Mouse (Mus musculus) stomach, embryonic 15.5 days (tissue): ENCODE results near the gene Srd5a1. TPM values are rescaled to one million over a fixed set of nuclear protein-coding genes. Genes with fewer than 3 reads are reported as not detected.

ENCODE experiments used
- ATAC-seq: fragments of 200-750 bp; cut with Nextera tagmentation; 2 replicates; pipeline ENCODE4 v1.8.0; 2017; ENCODE audit warnings: low read depth, moderate number of reproducible peaks, moderate TSS enrichment; ENCODE audit not compliant: insufficient read depth, low FRiP score
- H3K27ac ChIP-seq: fragments of 300-500 bp; sonication (generic); 2 replicates; pipeline ENCODE4 v1.5.1; 2015; ENCODE audit warnings: mild to moderate bottlenecking, inconsistent platforms
- H3K27me3 ChIP-seq: fragments of 300-500 bp; sonication (generic); replicated peaks from 2 replicates; pipeline ENCODE4 v1.6.1; 2015; ENCODE audit warnings: inconsistent platforms
- H3K36me3 ChIP-seq: fragments of 300-500 bp; sonication (generic); 2 replicates; pipeline ENCODE4 v1.6.1; 2015; ENCODE audit warnings: inconsistent platforms
- H3K4me1 ChIP-seq: fragments of 300-500 bp; sonication (generic); 2 replicates; pipeline ENCODE4 v1.6.1; 2015; ENCODE audit warnings: inconsistent platforms
- H3K4me2 ChIP-seq: fragments of 300-500 bp; sonication (generic); 2 replicates; pipeline ENCODE4 v1.6.1; 2015; ENCODE audit warnings: mild to moderate bottlenecking, inconsistent platforms
- H3K4me3 ChIP-seq: fragments of 300-500 bp; sonication (generic); replicated peaks from 2 replicates; pipeline ENCODE4 v1.5.1; 2015; ENCODE audit warnings: inconsistent platforms
- H3K9ac ChIP-seq: fragments of 300-500 bp; sonication (generic); 2 replicates; pipeline ENCODE4 v1.6.1; 2015; ENCODE audit warnings: inconsistent platforms
- H3K9me3 ChIP-seq: fragments of 300-500 bp; sonication (generic); 2 replicates; pipeline ENCODE4 v1.6.1; 2016; ENCODE audit warnings: inconsistent platforms
- WGBS: fragments of 180-500 bp; shearing (Covaris S2); methylation state at CpG from one replicate; pipeline ENCODE4 v1.1.7; 2015; 5-methylcytosine and 5-hydroxymethylcytosine counted together
- polyA plus RNA-seq: library from polyadenylated mRNA; unstranded; fragments of >200 nt; fragmentation: Nextera tagmentation; extraction: Ambion mirVana; gene quantifications from 2 replicates; pipeline ENCODE4 v1.2.1, GENCODE M21; 2015

Srd5a1 gene
- polyA plus RNA-seq, 1 experiment from 2014 or later: 28.3 TPM

DNA sequence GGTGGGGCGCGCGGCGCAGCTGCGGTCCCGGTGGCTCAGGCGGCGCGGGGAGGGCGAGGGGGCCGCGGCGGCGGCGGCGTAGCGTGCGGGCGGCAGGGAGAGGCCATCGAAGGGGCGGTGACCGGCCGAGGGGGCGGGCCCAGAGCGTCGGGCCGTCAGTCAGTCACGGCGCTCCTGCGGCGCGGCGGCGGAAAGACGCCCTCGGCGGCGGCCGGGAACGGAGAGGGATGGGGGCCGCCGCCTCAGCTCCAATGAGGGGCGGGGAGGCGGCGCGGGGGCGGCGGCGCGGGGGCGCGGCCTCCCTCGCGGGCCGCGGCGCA is 76.9 kb downstream of the Srd5a1 start, which contains the start of gene Tent4a:
TSS of gene Tent4a (minus strand) at position 284 of the 320 bp plus-strand sequence.
- Histone ChIP-seq H3K36me3 (no peaks in the 10 kb centered on the region), H3K4me2 (peak within 1 kb of the TSS; percentile 83), H3K4me1 (peaks cover 35% of the 10 kb centered on the region), H3K27ac (peak within 1 kb of the TSS; percentile 94), H3K9ac (peak within 1 kb of the TSS; percentile 85), H3K9me3 (no peaks in the 10 kb centered on the region), H3K4me3 (peak within 1 kb of the TSS; percentile 78), H3K27me3 (no peaks in the 10 kb centered on the region)
- 0% methylated on average over 11 of the region's 57 CpGs for WGBS
- ATAC-seq: peak; percentile 87

DNA sequence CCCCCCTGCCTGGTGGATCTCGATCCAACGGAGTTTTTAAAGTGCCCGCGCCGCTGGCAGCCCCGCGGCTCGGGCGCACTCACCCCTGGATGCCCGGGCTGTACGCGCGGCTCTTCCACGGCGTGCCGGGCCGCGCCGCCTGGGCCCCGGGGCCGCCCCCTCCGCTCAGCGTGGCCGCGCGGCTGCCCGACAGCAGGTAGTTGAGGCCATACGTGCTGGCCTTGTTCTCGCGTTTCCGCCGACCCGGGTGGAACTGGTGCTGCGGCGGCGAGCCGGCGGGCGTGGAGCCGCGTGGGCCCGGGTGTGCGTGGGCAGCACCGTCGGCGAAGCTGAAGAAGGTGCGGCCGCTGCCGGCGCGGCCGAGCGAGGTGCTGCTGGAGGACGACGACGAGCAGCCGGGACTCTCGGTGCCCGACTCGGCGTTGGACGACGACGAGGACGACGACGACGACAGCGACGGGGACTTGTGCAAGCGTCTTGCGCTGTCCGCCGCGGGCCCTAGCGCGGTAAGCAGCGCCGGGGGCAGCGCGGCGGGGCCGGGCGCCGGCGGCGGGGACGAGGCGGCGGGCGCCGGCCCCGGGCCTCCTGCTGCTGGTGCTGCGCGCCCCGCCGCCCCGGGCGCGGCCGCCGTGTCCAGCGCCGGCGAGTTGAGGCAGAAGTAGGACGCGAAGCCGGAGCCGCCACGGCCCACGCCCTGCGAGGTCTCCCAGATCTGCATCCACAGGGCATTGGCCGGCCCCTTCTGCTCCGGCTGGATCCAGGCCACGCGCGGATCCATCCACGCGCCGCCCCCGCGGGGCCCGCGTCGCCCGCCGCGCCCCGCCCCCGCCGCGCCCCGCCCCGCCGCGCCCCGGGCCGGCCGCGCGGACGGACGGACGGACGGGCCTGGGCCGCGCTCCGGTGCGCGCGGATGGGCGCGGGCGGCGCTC is 77.6 kb downstream of the Srd5a1 start, which contains the start of gene Nsun2:
TSS of gene Nsun2 (plus strand) at position 342 of the 929 bp plus-strand sequence.
- Histone ChIP-seq H3K27ac (peak within 1 kb of the TSS; percentile 93), H3K9me3 (no peaks in the 10 kb centered on the region), H3K4me1 (peaks cover 35% of the 10 kb centered on the region), H3K4me3 (peak within 1 kb of the TSS; percentile 78), H3K36me3 (no peaks in the 10 kb centered on the region), H3K27me3 (no peaks in the 10 kb centered on the region), H3K9ac (peak within 1 kb of the TSS; percentile 71), H3K4me2 (peak within 1 kb of the TSS; percentile 83)
- WGBS: under 1% methylated on average over 119 of the region's 155 CpGs
- ATAC-seq: no peak; the same call in 1 of the 2 replicates

DNA sequence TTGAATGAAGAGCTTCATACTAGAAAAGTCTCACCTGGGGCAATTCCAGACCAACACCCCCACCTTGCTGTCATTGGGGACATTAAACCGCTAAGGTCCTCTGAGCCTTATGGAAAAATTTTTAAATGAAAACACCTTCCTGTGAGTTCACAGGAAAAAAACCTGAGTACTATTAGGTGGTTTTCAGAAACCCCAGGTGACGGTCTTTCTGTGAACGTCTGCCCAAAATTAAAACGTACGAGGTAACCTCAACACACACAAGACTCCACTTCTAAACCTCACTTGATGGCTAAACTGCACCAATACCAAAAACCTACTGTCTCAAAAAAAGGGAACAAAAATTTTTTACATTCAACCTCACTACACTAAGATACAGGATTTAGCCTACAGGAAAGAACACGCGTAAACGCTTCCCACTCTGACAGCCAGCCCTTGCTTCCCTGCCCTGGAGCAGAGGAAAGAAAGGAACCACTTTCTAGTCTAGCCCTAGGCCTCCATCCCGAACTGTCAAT is 78.3 kb downstream of the Srd5a1 start:
- Histone ChIP-seq H3K27me3 (no peaks in the 10 kb centered on the region), H3K4me3 (peak overlapping the region; percentile 78), H3K4me2 (peak overlapping the region; percentile 83), H3K4me1 (peaks cover 32% of the 10 kb centered on the region), H3K27ac (peak overlapping the region; percentile 93), H3K9ac (peak overlapping the region; percentile 71), H3K9me3 (no peaks in the 10 kb centered on the region), H3K36me3 (no peaks in the 10 kb centered on the region)
- ATAC-seq: no peak
- WGBS: 2% methylated on average over 9 of the region's 9 CpGs

- Histone ChIP-seq H3K4me1 (peaks cover 32% of the 10 kb centered on the region), H3K9me3 (no peaks in the 10 kb centered on the region), H3K27me3 (no peaks in the 10 kb centered on the region), H3K9ac (peak overlapping the region; percentile 22; the same call in 1 of the 2 replicates), H3K4me3 (peak overlapping the region; percentile 78), H3K27ac (no peak overlapping the region), H3K36me3 (no peaks in the 10 kb centered on the region), H3K4me2 (peak overlapping the region; percentile 83)
- 14% methylated on average over 14 of the region's 14 CpGs for WGBS
- no peak for ATAC-seq
Observed at GRCm38 (mm10) chr13:69532101-69532892, 78.9 kb downstream of the Srd5a1 start.

GRCm38 (mm10) chr13:69531431-69531830 is 79.8 kb downstream of the Srd5a1 start:
- Histone ChIP-seq H3K27ac (no peak overlapping the region), H3K4me2 (peak overlapping the region; percentile 83), H3K9ac (no peak overlapping the region; the same call in 1 of the 2 replicates), H3K4me1 (peaks cover 31% of the 10 kb centered on the region), H3K4me3 (peak overlapping the region; percentile 78), H3K36me3 (no peaks in the 10 kb centered on the region), H3K9me3 (no peaks in the 10 kb centered on the region), H3K27me3 (no peaks in the 10 kb centered on the region)
- ATAC-seq: no peak
- 49% methylated on average over 6 of the region's 6 CpGs for WGBS

DNA sequence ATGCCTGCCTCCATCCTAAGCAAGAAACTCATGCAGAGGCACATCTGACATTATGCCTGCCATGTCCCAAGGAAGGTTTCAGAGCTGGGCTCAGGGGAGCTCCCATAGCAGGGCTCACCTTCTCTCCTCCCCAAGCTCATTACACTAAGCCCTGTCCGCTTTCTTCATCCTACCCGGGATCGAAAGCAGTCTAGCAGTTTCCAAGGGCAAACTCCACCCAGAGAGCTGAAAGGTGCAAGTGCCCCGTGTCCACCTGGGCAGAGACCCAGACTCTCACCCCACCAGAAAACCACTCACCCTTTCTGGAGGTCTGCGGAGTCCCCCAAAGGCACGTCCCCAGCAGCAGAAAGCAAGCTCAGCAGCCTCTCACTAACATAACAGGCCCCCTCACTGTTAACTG is 80.3 kb downstream of the Srd5a1 start:
- Histone ChIP-seq H3K4me2 (peak overlapping the region; percentile 83), H3K4me3 (no peak overlapping the region), H3K27ac (no peak overlapping the region), H3K9me3 (no peaks in the 10 kb centered on the region), H3K27me3 (no peaks in the 10 kb centered on the region), H3K9ac (no peak overlapping the region; the same call in 1 of the 2 replicates), H3K4me1 (peaks cover 31% of the 10 kb centered on the region), H3K36me3 (no peaks in the 10 kb centered on the region)
- WGBS: 76% methylated on average over 6 of the region's 6 CpGs
- ATAC-seq: no peak

GRCm38 (mm10) chr13:69530156-69530555 is 81.1 kb downstream of the Srd5a1 start:
- H3K27me3 ChIP-seq: no peaks in the 10 kb centered on the region
- no peak overlapping the region for H3K4me2 ChIP-seq
- WGBS: 76% methylated on average over 3 of the region's 3 CpGs
- no peak overlapping the region for H3K27ac ChIP-seq
- peaks cover 25% of the 10 kb centered on the region for H3K4me1 ChIP-seq
- H3K4me3 ChIP-seq: no peak overlapping the region
- no peaks in the 10 kb centered on the region for H3K9me3 ChIP-seq
- no peaks in the 10 kb centered on the region for H3K36me3 ChIP-seq
- H3K9ac ChIP-seq: no peak overlapping the region
- no peak for ATAC-seq

DNA sequence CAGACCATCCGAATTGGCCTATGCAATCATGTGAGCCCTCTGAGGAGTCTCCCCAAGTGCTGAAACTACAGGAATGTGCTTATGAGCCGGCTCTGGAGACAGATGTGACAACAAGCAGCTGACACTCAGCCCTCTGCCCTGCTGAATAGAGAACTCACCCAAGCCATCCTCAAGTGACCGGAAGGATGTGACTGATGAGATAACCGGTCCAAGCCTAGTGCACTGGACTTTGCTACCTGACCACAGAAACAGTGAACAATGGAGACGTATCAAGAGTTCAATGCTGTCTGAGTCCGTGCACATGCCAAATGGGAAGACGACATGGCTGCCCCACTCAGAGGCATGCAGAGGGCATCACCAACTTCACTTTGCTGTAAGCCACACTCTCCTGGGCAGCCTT is 82.7 kb downstream of the Srd5a1 start:
- no peaks in the 10 kb centered on the region for H3K9me3 ChIP-seq
- 81% methylated on average over 7 of the region's 7 CpGs for WGBS
- H3K36me3 ChIP-seq: no peaks in the 10 kb centered on the region
- no peak overlapping the region for H3K9ac ChIP-seq
- H3K4me3 ChIP-seq: no peak overlapping the region
- ATAC-seq: no peak
- no peaks in the 10 kb centered on the region for H3K27me3 ChIP-seq
- no peak overlapping the region for H3K27ac ChIP-seq
- H3K4me2 ChIP-seq: no peak overlapping the region
- peaks cover 33% of the 10 kb centered on the region for H3K4me1 ChIP-seq

GRCm38 (mm10) chr13:69525867-69526266 is 85.4 kb downstream of the Srd5a1 start:
- H3K4me1 ChIP-seq: peaks cover 20% of the 10 kb centered on the region
- no peak overlapping the region for H3K4me3 ChIP-seq
- H3K9ac ChIP-seq: no peak overlapping the region
- H3K36me3 ChIP-seq: no peaks in the 10 kb centered on the region
- 68% methylated on average over 4 of the region's 4 CpGs for WGBS
- no peak overlapping the region for H3K4me2 ChIP-seq
- H3K27ac ChIP-seq: no peak overlapping the region
- H3K9me3 ChIP-seq: no peaks in the 10 kb centered on the region
- no peaks in the 10 kb centered on the region for H3K27me3 ChIP-seq
- no peak; the same call in 1 of the 2 replicates for ATAC-seq

DNA sequence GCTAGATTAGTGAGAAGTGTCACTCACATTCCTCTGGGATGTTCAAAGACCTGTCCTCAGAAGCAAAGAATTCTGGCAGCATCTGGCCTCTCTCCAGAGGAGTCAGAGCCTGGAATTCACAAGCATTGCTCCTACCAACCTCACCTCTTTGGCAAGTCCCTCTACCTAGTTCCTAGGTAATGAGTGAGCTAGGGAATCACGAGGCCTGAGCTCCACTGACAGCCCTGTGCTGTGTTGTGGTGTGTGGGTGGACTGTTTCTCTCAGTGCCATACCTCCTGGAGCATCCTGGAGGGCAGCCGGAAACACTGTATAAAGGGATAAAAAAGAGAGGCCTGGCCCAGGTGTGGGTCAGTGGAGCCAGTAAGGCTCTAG is 87.1 kb downstream of the Srd5a1 start:
- WGBS: 65% methylated on average over 2 of the region's 2 CpGs
- ATAC-seq: no peak
- Histone ChIP-seq H3K27me3 (no peaks in the 10 kb centered on the region), H3K4me2 (no peak overlapping the region), H3K9ac (no peak overlapping the region), H3K9me3 (no peaks in the 10 kb centered on the region), H3K36me3 (no peaks in the 10 kb centered on the region), H3K4me3 (no peak overlapping the region), H3K4me1 (peaks cover 18% of the 10 kb centered on the region), H3K27ac (no peak overlapping the region)
